Mouse (Mus musculus): ENCODE measurements around the gene Idh2. TPM values are rescaled to one million over a fixed set of nuclear protein-coding genes. Genes with fewer than 3 reads are reported as not detected.

The Idh2 gene
- total and polyA plus RNA-seq, 3 experiments, result 121 to 268 (median 181) TPM

DNA sequence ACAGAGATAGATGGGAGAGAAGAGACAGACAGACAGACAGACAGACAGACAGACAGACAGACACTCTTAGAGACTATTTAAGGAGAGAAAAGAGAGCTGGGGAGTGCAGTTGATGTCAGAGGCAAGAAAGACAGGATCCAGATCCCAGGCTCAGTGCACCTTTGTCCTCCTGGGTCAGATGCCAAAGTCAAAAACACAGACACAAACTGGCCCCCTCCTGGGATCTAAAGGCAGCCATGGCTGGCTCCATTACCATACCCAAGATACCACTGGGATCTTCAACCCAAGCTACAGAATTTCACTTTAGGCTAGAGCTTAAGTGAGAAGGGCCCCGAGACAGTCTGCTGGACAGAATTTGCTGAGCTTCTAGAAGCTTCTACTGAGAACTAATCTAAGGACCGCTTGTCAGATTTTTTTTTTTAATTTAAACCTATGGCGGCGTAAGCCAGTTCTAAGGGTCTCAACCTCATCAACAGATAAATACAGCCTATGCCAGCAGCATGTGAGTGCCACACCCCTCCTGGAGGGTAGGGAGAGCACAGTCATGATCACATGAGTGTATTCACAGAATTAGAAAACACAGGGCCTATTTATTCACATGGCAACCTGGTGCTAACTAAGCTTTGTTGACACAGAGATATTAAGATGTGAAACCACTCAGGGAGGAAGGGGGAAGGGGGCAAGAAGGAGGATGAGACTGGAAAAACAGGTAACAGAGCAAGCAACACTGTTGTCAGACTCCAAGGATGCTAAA is 9.4 kb downstream of the Idh2 start:
- Histone ChIP-seq H3K36me3 (ENCODE audit: control insufficient read depth in 1 of 2, insufficient read depth in 2 of 2, low read length in 2 of 2) (peaks cover 3% of the 10 kb centered on the region in 2 experiments; a peak in 3 of 4 replicates), H3K9me3 (replicated peaks; ENCODE audit: insufficient read depth, low read length) (no peaks in the 10 kb centered on the region), H3K27me3 (ENCODE audit: control insufficient read depth in 1 of 2, insufficient read depth in 2 of 2, low read length in 2 of 2) (no peaks in the 10 kb centered on the region), H3K4me1 (ENCODE audit: control insufficient read depth in 1 of 2, insufficient read depth in 2 of 2, low read length in 2 of 2) (peaks cover 0 to 3% of the 10 kb centered on the region in 2 experiments; a peak in 2 of 4 replicates), H3K27ac (ENCODE audit: control insufficient read depth, low read depth, low read length) (no peak overlapping the region), H3K9ac (ENCODE audit: control insufficient read depth, low read depth, low read length, poor library complexity, severe bottlenecking) (no peak overlapping the region), H3K79me2 (ENCODE audit: control insufficient read depth, insufficient read depth, low read length, poor library complexity) (peaks cover 17% of the 10 kb centered on the region), H3K4me3 (ENCODE audit: control insufficient read depth in 1 of 2, insufficient read depth in 1 of 2, low read depth in 2 of 2, low read length in 2 of 2) (no peak overlapping the region)
- DNase-seq (ENCODE audit: low read depth, low spot score), result no peak
- TF ChIP-seq MAZ (IDR thresholded peaks at IDR 0.05; ENCODE audit: low read depth, low read length) (no peak), CTCF (IDR thresholded peaks at IDR 0.05 in 2 of 3, conservative IDR thresholded peaks at IDR 0.05 in 1 of 3; ENCODE audit: control insufficient read depth in 1 of 3, insufficient read depth in 1 of 3, low read depth in 2 of 3, low read length in 3 of 3, poor library complexity in 1 of 3, severe bottlenecking in 1 of 3) (no peak), UBTF (IDR thresholded peaks at IDR 0.05; ENCODE audit: borderline replicate concordance, insufficient read depth, low read depth, low read length) (no peak), MXI1 (IDR thresholded peaks at IDR 0.05; ENCODE audit: low read depth, low read length) (no peak), KAT2A (conservative IDR thresholded peaks at IDR 0.05; ENCODE audit: low read depth, low read length) (no peak), SMC3 (IDR thresholded peaks at IDR 0.05; ENCODE audit: low read depth, low read length) (no peak), RCOR1 (IDR thresholded peaks at IDR 0.05; ENCODE audit: low read depth, low read length) (no peak), ZC3H11A (IDR thresholded peaks at IDR 0.05; ENCODE audit: low read depth, low read length) (no peak), TAL1 (IDR thresholded peaks at IDR 0.05; ENCODE audit: low read length) (no peak), MAX (IDR thresholded peaks at IDR 0.05; ENCODE audit: low read length) (no peak), GATA1 (IDR thresholded peaks at IDR 0.05; ENCODE audit: low read depth, low read length) (no peak)

DNA sequence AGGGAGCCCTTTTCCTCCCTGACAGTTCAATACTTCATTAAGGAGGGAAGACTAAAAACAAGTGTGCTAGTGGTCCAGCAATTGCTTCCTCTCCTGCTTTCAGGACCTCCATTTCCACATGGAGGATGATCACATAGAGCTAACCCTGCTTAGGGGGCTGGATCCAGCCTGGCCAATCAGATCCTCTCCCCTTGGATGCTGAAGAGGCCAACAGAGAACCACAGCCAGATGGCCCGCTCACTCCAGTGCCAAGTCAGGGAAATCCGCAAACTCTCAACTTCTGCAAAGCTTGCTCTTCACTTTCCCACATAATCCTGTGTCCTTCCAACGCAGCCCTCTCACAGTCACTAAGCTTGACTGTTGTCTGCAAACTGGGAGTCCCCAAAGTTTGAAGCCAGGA is 11.9 kb downstream of the Idh2 start:
- Histone ChIP-seq H3K27me3 (ENCODE audit: control insufficient read depth in 1 of 2, insufficient read depth in 2 of 2, low read length in 2 of 2) (no peaks in the 10 kb centered on the region), H3K4me1 (ENCODE audit: control insufficient read depth in 1 of 2, insufficient read depth in 2 of 2, low read length in 2 of 2) (no peaks in the 10 kb centered on the region), H3K27ac (ENCODE audit: control insufficient read depth, low read depth, low read length) (no peak overlapping the region), H3K79me2 (ENCODE audit: control insufficient read depth, insufficient read depth, low read length, poor library complexity) (peaks cover 15% of the 10 kb centered on the region), H3K9ac (ENCODE audit: control insufficient read depth, low read depth, low read length, poor library complexity, severe bottlenecking) (no peak overlapping the region), H3K4me3 (ENCODE audit: control insufficient read depth in 1 of 2, insufficient read depth in 1 of 2, low read depth in 2 of 2, low read length in 2 of 2) (no peak overlapping the region), H3K36me3 (ENCODE audit: control insufficient read depth in 1 of 2, insufficient read depth in 2 of 2, low read length in 2 of 2) (peaks cover 0 to 5% of the 10 kb centered on the region in 2 experiments; a peak in 2 of 4 replicates), H3K9me3 (replicated peaks; ENCODE audit: insufficient read depth, low read length) (no peaks in the 10 kb centered on the region)
- TF ChIP-seq SIN3A (IDR thresholded peaks at IDR 0.05; ENCODE audit: low read length), result no peak
- TF ChIP-seq TAL1 (IDR thresholded peaks at IDR 0.05; ENCODE audit: low read length), result no peak
- TF ChIP-seq CTCF (IDR thresholded peaks at IDR 0.05 in 2 of 3, conservative IDR thresholded peaks at IDR 0.05 in 1 of 3; ENCODE audit: control insufficient read depth in 1 of 3, insufficient read depth in 1 of 3, low read depth in 2 of 3, low read length in 3 of 3, poor library complexity in 1 of 3, severe bottlenecking in 1 of 3), result no peak
- TF ChIP-seq GATA1 (IDR thresholded peaks at IDR 0.05; ENCODE audit: low read depth, low read length), result no peak
- no peak for TF ChIP-seq ZKSCAN1 (IDR thresholded peaks at IDR 0.05; ENCODE audit: low read depth, low read length)
- no peak for TF ChIP-seq JUND (IDR thresholded peaks at IDR 0.05; ENCODE audit: low read depth, low read length)
- TF ChIP-seq POLR2AphosphoS2 (IDR thresholded peaks at IDR 0.05; ENCODE audit: low read length), result no peak
- no peak for TF ChIP-seq GABPA (IDR thresholded peaks at IDR 0.05; ENCODE audit: low read depth, low read length)
- no peak for DNase-seq (ENCODE audit: low read depth, low spot score)
